Mouse (Mus musculus): Measurements from ENCODE around the gene Gp1bb. TPM values are rescaled to one million over a fixed set of nuclear protein-coding genes. Genes with fewer than 3 reads are reported as not detected.

Gene Gp1bb
- total RNA-seq, 2 experiments from 2014 or later, result not detected

GRCm38 (mm10) chr16:18589080-18589621, 33.1 kb downstream of the Gp1bb start:
- intact Hi-C loops (cut with DNase I), result no loop called here
- no peak for DNase-seq
- Histone ChIP-seq H3K27ac (no peak overlapping the region), H3K4me3 (no peak overlapping the region)
- no peak for TF ChIP-seq CTCF (IDR thresholded peaks at IDR 0.05)

DNA sequence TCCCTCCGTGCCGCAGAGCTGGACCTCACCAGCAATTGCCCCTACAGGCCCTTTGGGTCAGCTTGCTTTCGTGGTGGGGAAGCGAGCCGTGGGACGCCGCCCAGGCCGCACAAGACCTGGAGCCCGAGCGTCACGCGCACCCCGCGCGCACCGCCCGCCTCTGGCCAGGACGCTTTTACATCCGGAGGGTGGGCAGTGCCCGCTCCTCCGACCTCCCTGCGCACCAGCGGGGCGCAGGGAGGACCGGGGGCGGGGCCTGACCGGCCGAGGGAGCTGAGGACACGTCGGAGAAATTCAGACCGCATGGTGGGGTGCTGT, 33.5 kb downstream of the Gp1bb start:
- DNase-seq, result no peak
- no peak overlapping the region for H3K27ac ChIP-seq
- intact Hi-C loops (cut with DNase I), result no loop called here
- TF ChIP-seq CTCF (IDR thresholded peaks at IDR 0.05), result no peak
- no peak overlapping the region for H3K4me3 ChIP-seq

DNA sequence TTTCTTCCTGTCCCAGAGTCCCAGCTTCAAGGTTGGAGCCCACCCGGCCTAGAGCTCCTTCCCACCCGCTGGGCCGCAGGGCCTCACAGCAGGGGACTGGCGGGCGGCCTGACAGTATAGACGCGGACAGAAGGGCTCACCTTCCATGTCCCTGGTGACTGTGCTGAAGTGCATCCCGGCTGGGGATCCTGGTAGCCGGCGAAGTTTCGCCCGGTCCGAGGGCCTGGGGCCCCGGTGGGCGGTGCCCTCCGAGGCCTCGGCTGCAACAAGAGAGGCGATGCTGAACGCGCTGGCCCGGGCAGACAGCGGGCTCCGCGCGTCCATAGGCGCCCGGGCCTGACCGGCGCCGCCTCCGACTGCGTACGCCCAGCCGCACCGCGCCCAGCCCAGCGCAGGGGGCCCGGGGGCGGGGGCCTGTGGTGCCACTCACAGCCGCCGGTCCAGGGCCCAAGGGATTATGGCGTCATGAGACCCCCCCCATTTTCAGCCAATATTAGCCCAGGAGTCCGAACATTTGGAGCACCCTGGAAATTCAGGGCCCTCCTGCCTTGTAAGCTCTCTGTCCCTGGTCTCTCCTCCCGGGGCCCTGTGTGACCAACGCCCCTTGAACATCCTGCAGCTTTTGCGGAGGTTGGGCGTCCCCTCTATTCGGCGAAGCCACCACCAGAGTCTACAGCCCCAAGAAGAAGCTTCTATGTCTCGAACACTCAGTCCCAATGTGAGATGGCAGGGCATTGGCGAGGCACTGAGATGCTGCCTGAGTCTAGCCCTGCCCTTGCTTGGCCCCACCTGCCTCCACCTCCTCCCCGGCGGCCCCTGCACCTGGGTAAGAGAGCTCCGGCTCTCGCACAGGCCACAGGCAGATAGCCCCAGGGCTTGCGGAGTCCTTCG, 34.1 kb downstream of the Gp1bb start:
- Histone ChIP-seq H3K4me3 (peak overlapping the region; percentile 25), H3K27ac (no peak overlapping the region)
- DNase-seq, result no peak
- TF ChIP-seq CTCF (IDR thresholded peaks at IDR 0.05), result no peak
- intact Hi-C loops (cut with DNase I), result no loop called here

DNA sequence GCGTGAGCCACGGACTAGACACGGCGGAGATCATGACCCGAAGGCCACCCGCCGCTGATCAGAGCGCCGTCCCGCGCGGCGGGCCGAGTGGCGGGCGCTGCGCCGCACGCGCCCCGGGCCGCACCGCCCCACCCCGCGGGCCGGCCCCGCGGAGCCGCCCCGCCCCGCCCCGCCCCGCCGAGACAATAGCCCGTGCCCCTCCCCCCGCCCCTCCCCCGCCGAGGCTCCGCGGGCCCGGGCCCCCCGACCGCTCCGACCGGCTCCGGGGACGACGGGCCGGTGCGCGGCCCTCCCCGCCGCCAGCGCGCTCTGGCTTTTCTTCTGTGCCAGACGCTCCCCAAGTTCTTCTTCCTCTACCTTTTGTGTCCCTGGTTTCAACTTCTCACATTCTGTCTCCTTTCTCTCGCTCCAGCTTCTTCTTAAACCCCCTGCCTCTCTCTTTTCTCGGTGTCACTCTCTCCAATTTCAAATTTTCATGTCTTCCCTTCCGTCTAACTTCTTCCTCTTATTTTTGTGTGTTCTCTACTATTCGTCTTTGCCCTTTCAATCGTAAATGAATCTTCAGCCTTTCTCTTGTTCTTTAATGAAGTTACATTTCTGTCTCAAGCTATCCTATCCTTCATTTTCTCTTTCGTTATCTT, 35.2 kb downstream of the Gp1bb start:
- TF ChIP-seq CTCF (IDR thresholded peaks at IDR 0.05), result no peak
- DNase-seq, result no peak
- H3K4me3 ChIP-seq, result peak overlapping the region; percentile 73
- H3K27ac ChIP-seq, result peak overlapping the region; percentile 53; the same call in 1 of the 2 replicates
- intact Hi-C loops (cut with DNase I), result no loop called here

- no peak for DNase-seq
- peak overlapping the region; percentile 73 for H3K4me3 ChIP-seq
- no peak for TF ChIP-seq CTCF (IDR thresholded peaks at IDR 0.05)
- intact Hi-C loops (cut with DNase I), result no loop called here
- H3K27ac ChIP-seq, result peak overlapping the region; percentile 53
These were observed 35.9 kb downstream of the Gp1bb start for GRCm38 (mm10) chr16:18586076-18586905.

GRCm38 (mm10) chr16:18585676-18586075, 36.5 kb downstream of the Gp1bb start:
- no peak for TF ChIP-seq CTCF (IDR thresholded peaks at IDR 0.05)
- peak overlapping the region; percentile 73 for H3K4me3 ChIP-seq
- H3K27ac ChIP-seq, result peak overlapping the region; percentile 53
- intact Hi-C loops (cut with DNase I), result no loop called here
- no peak for DNase-seq

DNA sequence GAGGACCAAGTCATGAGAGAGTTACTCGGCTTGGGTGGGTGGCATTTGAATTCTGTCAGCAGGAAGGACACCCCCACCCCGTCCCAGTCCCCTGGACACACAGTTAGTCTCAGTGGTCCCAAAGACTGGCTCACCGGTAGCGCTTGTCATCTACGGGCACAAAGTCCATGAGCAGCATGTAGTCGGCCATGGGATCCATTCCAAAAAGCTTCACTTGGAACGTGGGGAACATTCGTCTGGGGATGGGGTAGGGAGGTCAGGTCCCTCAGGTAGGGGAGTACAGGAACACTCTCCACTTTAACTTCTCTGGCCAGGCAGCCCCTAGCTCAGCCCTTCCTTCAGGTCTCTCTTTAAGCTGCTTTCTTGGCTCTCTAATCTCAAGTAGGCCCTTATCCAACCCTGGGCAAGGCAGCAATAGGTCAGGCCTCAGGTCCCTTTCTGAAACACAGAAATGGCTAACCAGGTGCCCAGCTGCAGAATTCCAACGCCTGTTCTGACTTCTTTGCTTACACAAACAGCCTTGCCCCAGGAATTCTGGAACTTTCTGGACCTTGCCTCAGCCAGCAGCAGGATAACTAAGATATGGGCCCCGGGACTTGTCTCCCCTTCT, 37.2 kb downstream of the Gp1bb start:
- TF ChIP-seq CTCF (IDR thresholded peaks at IDR 0.05), result no peak
- no peak for DNase-seq
- intact Hi-C loops (cut with DNase I), result no loop called here
- Histone ChIP-seq H3K27ac (peak overlapping the region; percentile 53; the same call in 1 of the 2 replicates), H3K4me3 (peak overlapping the region; percentile 73)

GRCm38 (mm10) chr16:18583673-18584357, 38.4 kb downstream of the Gp1bb start:
- no peak for TF ChIP-seq CTCF (IDR thresholded peaks at IDR 0.05)
- intact Hi-C loops (cut with DNase I), result no loop called here
- H3K27ac ChIP-seq, result no peak overlapping the region
- H3K4me3 ChIP-seq, result no peak overlapping the region
- no peak for DNase-seq

GRCm38 (mm10) chr16:18583169-18583568, 39.0 kb downstream of the Gp1bb start:
- intact Hi-C loops (cut with DNase I), result no loop called here
- no peak for DNase-seq
- no peak overlapping the region for H3K27ac ChIP-seq
- no peak for TF ChIP-seq CTCF (IDR thresholded peaks at IDR 0.05)
- H3K4me3 ChIP-seq, result no peak overlapping the region

- Histone ChIP-seq H3K4me3 (peak overlapping the region; percentile 69), H3K27ac (no peak overlapping the region)
- intact Hi-C loops (cut with DNase I), result no loop called here
- peak; percentile 27 for DNase-seq
- TF ChIP-seq CTCF (IDR thresholded peaks at IDR 0.05), result no peak
These were observed 39.6 kb downstream of the Gp1bb start for GRCm38 (mm10) chr16:18582426-18583148.

GRCm38 (mm10) chr16:18581623-18582205, 40.5 kb downstream of the Gp1bb start:
- H3K4me3 ChIP-seq, result peak overlapping the region; percentile 69
- intact Hi-C loops (cut with DNase I), result no loop called here
- DNase-seq, result peak; percentile 37
- H3K27ac ChIP-seq, result no peak overlapping the region
- TF ChIP-seq CTCF (IDR thresholded peaks at IDR 0.05), result no peak

Measured in gastrocnemius, adult 2 months (tissue).